Mouse (Mus musculus) limb, embryonic 13.5 days (tissue): Measurements from ENCODE around the gene Psenen. TPM values are rescaled to one million over a fixed set of nuclear protein-coding genes. Genes with fewer than 3 reads are reported as not detected.

ENCODE experiments used
- ATAC-seq: fragments of 200-750 bp; cut with Nextera tagmentation; 2 replicates; pipeline ENCODE4 v1.8.0; 2017; ENCODE audit warnings: low read depth, moderate number of reproducible peaks, moderate TSS enrichment; ENCODE audit not compliant: low FRiP score
- H3K27ac ChIP-seq: fragments of 300-500 bp; sonication (generic); 2 replicates; pipeline ENCODE4 v1.5.1; 2015; ENCODE audit warnings: inconsistent platforms, mild to moderate bottlenecking, moderate library complexity
- H3K27me3 ChIP-seq: fragments of 300-500 bp; sonication (generic); 2 replicates; pipeline ENCODE4 v1.6.1; 2015; ENCODE audit warnings: mild to moderate bottlenecking, inconsistent platforms
- H3K36me3 ChIP-seq: fragments of 300-500 bp; sonication (generic); 2 replicates; pipeline ENCODE4 v1.6.1; 2015; ENCODE audit warnings: inconsistent platforms, mild to moderate bottlenecking, moderate library complexity
- H3K4me1 ChIP-seq: fragments of 300-500 bp; sonication (generic); 2 replicates; pipeline ENCODE4 v1.6.1; 2015; ENCODE audit warnings: inconsistent platforms
- H3K4me2 ChIP-seq: fragments of 300-500 bp; sonication (generic); replicated peaks from 2 replicates; pipeline ENCODE4 v1.6.1; 2015; ENCODE audit warnings: inconsistent platforms, mild to moderate bottlenecking, moderate library complexity
- H3K4me3 ChIP-seq: fragments of 300-500 bp; sonication (generic); 2 replicates; pipeline ENCODE4 v1.5.1; 2015; ENCODE audit warnings: moderate library complexity, mild to moderate bottlenecking, inconsistent platforms
- H3K9ac ChIP-seq: fragments of 300-500 bp; sonication (generic); 2 replicates; pipeline ENCODE4 v1.6.1; 2015; ENCODE audit warnings: mild to moderate bottlenecking, inconsistent platforms
- H3K9me3 ChIP-seq: fragments of 300-500 bp; sonication (generic); 2 replicates; pipeline ENCODE4 v1.6.1; 2016; ENCODE audit warnings: inconsistent platforms
- WGBS: fragments of 180-500 bp; shearing (Covaris S2); methylation state at CpG from one replicate; pipeline ENCODE4 v1.1.7; 2015; 5-methylcytosine and 5-hydroxymethylcytosine counted together
- microRNA-seq: library from miRNA; unstranded; fragments of <30 nt; microRNA quantifications from one replicate; pipeline ENCODE4, GENCODE M21; 2016
- polyA plus RNA-seq: library from polyadenylated mRNA; unstranded; fragments of >200 nt; fragmentation: Nextera tagmentation; extraction: Ambion mirVana; gene quantifications from 2 replicates; pipeline ENCODE4 v1.2.1, GENCODE M21; 2015

Gene Psenen
- polyA plus RNA-seq, 1 experiment from 2014 or later, result 134 TPM

DNA sequence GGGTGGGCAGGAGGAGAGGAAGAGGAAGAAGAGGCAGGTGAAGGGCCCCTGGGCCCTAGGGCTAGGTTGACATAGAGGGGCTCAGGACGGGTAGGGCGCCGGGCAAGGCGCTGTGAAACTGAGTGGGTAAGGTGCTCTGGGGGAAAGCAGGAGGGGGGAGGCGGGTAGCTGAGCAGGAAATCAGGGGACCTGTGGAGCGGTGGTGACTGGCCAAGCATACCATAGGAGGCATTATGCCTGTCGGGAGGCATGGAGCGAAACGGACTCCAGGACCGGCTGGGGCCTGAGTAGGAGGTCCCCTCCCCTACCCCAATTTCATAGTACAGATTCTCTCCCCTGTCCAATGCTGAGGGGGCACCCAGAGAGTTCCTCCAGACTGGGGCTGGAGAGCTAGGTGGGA is 40.6 kb downstream of the Psenen start:
- Histone ChIP-seq H3K27ac (no peak overlapping the region), H3K4me3 (no peak overlapping the region), H3K9me3 (no peaks in the 10 kb centered on the region), H3K27me3 (no peaks in the 10 kb centered on the region), H3K4me1 (peaks cover 12% of the 10 kb centered on the region), H3K36me3 (peaks cover 47% of the 10 kb centered on the region), H3K4me2 (no peak overlapping the region), H3K9ac (no peak overlapping the region)
- 79% methylated on average over 10 of the region's 10 CpGs for WGBS
- ATAC-seq, result no peak

- Histone ChIP-seq H3K4me1 (peaks cover under 1% of the 10 kb centered on the region; the same call in 1 of the 2 replicates), H3K4me3 (no peak overlapping the region), H3K4me2 (no peak overlapping the region), H3K27me3 (no peaks in the 10 kb centered on the region), H3K9me3 (no peaks in the 10 kb centered on the region), H3K36me3 (peaks cover 29% of the 10 kb centered on the region), H3K27ac (no peak overlapping the region), H3K9ac (no peak overlapping the region)
- WGBS, result 81% methylated on average over 5 of the region's 5 CpGs
- ATAC-seq, result no peak
Measured at GRCm38 (mm10) chr7:30520856-30521255, 42.6 kb downstream of the Psenen start.

GRCm38 (mm10) chr7:30520396-30520795 is 43.0 kb downstream of the Psenen start:
- H3K36me3 ChIP-seq, result peaks cover 24% of the 10 kb centered on the region
- H3K27ac ChIP-seq, result no peak overlapping the region
- 0 out of 2 replicates have a peak overlapping the region, but pooled peaks have one; percentile 0 for H3K9ac ChIP-seq
- WGBS, result 79% methylated on average over 4 of the region's 4 CpGs
- no peaks in the 10 kb centered on the region for H3K9me3 ChIP-seq
- H3K4me2 ChIP-seq, result no peak overlapping the region
- H3K27me3 ChIP-seq, result 0 out of 2 replicates have a peak, but pooled peaks cover 2% of the 10 kb centered on the region
- no peaks in the 10 kb centered on the region for H3K4me1 ChIP-seq
- H3K4me3 ChIP-seq, result no peak overlapping the region
- ATAC-seq, result no peak

DNA sequence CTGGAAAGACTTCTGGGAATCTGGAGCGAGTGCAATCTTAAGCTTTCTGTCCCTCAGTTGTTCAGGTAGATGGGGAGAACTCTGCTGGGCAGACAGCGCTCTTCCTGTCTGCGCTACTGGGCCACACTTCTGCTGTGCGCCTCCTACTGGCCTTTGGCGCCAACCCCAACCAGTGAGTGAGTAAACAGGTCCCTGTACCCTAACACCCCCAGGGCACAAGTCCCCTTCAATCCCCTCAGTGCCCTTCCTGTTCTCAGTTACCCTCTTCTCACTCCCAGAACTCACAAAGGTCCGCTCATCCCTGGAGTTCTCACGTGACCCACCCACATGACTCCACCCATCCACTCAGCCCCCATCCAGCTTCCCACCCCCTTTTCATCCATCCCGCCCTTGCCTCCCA is 45.1 kb downstream of the Psenen start:
- ATAC-seq, result no peak
- no peaks in the 10 kb centered on the region for H3K4me1 ChIP-seq
- no peaks in the 10 kb centered on the region for H3K9me3 ChIP-seq
- H3K4me3 ChIP-seq, result no peak overlapping the region
- no peak overlapping the region for H3K9ac ChIP-seq
- no peak overlapping the region for H3K27ac ChIP-seq
- H3K27me3 ChIP-seq, result 0 out of 2 replicates have a peak, but pooled peaks cover 3% of the 10 kb centered on the region
- no peak overlapping the region for H3K4me2 ChIP-seq
- peaks cover 9% of the 10 kb centered on the region for H3K36me3 ChIP-seq
- 42% methylated on average over 8 of the region's 8 CpGs for WGBS

DNA sequence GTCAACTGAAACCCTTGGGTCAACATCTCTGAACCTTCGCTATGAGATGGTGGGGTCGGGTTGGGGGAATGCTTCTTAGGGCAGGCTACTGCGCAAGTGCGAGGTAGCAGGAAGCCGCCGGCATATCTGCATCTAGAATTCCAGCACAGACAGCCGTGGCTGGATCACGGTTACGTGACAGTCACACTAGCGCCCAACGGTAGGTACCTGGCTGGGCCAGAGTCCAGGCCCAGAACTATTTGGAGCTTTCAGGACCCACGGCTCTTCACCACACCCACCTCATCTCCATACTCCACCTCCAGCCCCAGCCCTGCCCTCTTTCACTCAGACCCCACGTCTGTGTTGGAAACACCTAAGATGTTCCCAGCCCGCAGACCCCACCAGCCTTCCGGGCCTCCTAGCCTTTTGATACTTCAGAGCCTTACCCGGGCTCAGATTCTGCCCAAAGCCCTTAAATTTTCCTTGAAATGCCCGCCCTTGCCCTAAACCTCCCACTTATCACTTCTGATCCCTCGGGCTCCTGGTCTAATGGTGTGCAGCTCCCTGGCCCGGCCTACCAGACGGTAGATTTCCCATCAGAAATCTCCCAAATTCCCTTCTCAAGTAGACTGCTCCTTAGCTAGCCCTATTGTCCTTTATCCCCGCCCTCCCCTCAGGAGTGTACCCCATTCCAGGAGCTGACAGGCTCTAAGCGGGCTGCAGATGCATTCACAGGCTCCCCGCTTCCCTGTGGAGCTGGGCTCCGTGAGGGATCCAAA is 48.2 kb downstream of the Psenen start:
- 55% methylated on average over 24 of the region's 24 CpGs for WGBS

More for the DNA sequence above, 48.2 kb downstream of the Psenen start:
- Histone ChIP-seq H3K4me2 (no peak overlapping the region), H3K4me1 (no peaks in the 10 kb centered on the region), H3K4me3 (no peak overlapping the region), H3K36me3 (no peaks in the 10 kb centered on the region), H3K9me3 (no peaks in the 10 kb centered on the region), H3K27me3 (0 out of 2 replicates have a peak, but pooled peaks cover 3% of the 10 kb centered on the region), H3K9ac (no peak overlapping the region), H3K27ac (no peak overlapping the region)
- ATAC-seq, result no peak

Small RNA genes lying within 50 kb of the gene (microRNA-seq; reads per million reads assigned to microRNA genes)
- gene Gm38670, result 0.70 reads per million
- gene Mir3569, result not detected

Other genes starting within 250 kb of the Psenen start
- 89.9 and 90.4 TPM in 2 replicates for gene Syne4, start 248.8 kb downstream of the Psenen start, polyA plus RNA-seq
- gene E130208F15Rik, start 241.9 kb downstream of the Psenen start, polyA plus RNA-seq, result 0.95 and 1.2 TPM in 2 replicates
- gene Sdhaf1, start 239.7 kb downstream of the Psenen start, polyA plus RNA-seq, result 20.0 and 22.4 TPM in 2 replicates
- 6.8 and 7.5 TPM in 2 replicates for gene Lrfn3, start 200.9 kb downstream of the Psenen start, polyA plus RNA-seq
- gene Tyrobp, start 149.9 kb downstream of the Psenen start, polyA plus RNA-seq, result 29.7 and 32.7 TPM in 2 replicates
- gene Hcst, start 143.8 kb downstream of the Psenen start, polyA plus RNA-seq, result 0.64 and 0.68 TPM in 2 replicates
- gene Nfkbid, start 141.9 kb downstream of the Psenen start, polyA plus RNA-seq, result 1.3 and 2.0 TPM in 2 replicates
- gene Aplp1, start 118.1 kb downstream of the Psenen start, polyA plus RNA-seq, result 38.4 and 44.2 TPM in 2 replicates
- 0.20 and 0.23 TPM in 2 replicates for gene Kirrel2, start 105.9 kb downstream of the Psenen start, polyA plus RNA-seq
- 0.09 TPM in 2 replicates for gene Nphs1, start 105.3 kb downstream of the Psenen start, polyA plus RNA-seq
- gene Prodh2, start 70.0 kb downstream of the Psenen start, polyA plus RNA-seq, result 0.32 TPM in 1 of 2 replicates, not detected in the other
- 11.4 and 11.6 TPM in 2 replicates for gene Arhgap33, start 28.6 kb downstream of the Psenen start, polyA plus RNA-seq
- gene Hspb6, start 11.4 kb downstream of the Psenen start, polyA plus RNA-seq, result 15.4 and 17.5 TPM in 2 replicates
- 13.9 TPM in 2 replicates for gene Proser3, start 11.3 kb downstream of the Psenen start, polyA plus RNA-seq
- gene Lin37, start 3.8 kb downstream of the Psenen start, polyA plus RNA-seq, result 44.2 and 48.3 TPM in 2 replicates
- gene U2af1l4, start 326 bp downstream of the Psenen start, polyA plus RNA-seq, result 81.3 and 91.1 TPM in 2 replicates
- gene Gm49396, start 283 bp downstream of the Psenen start, polyA plus RNA-seq, result 13.8 and 14.1 TPM in 2 replicates
- 3.2 and 4.9 TPM in 2 replicates for gene Igflr1, start 1.8 kb upstream of the Psenen start, polyA plus RNA-seq
- gene Kmt2b, start 25.1 kb upstream of the Psenen start, polyA plus RNA-seq, result 11.0 and 12.6 TPM in 2 replicates
- 0.23 and 0.60 TPM in 2 replicates for gene Zbtb32, start 35.3 kb upstream of the Psenen start, polyA plus RNA-seq
- 1.5 and 1.7 TPM in 2 replicates for gene Upk1a, start 49.2 kb upstream of the Psenen start, polyA plus RNA-seq
- 766 and 797 TPM in 2 replicates for gene Cox6b1, start 62.5 kb upstream of the Psenen start, polyA plus RNA-seq
- not detected in 2 replicates for gene Etv2, start 72.2 kb upstream of the Psenen start, polyA plus RNA-seq
- gene Rbm42, start 86.7 kb upstream of the Psenen start, polyA plus RNA-seq, result 127 and 130 TPM in 2 replicates
- 45.3 and 50.0 TPM in 2 replicates for gene Haus5, start 101.4 kb upstream of the Psenen start, polyA plus RNA-seq
- not detected in 2 replicates for gene Pmis2, start 108.0 kb upstream of the Psenen start, polyA plus RNA-seq
- gene 2200002J24Rik, start 135.3 kb upstream of the Psenen start, polyA plus RNA-seq, result not detected in 2 replicates
- 0.09 and 0.40 TPM in 2 replicates for gene Atp4a, start 148.6 kb upstream of the Psenen start, polyA plus RNA-seq
- 187 and 189 TPM in 2 replicates for gene Tmem147, start 165.9 kb upstream of the Psenen start, polyA plus RNA-seq
- 0.51 and 0.71 TPM in 2 replicates for gene Gapdhs, start 180.1 kb upstream of the Psenen start, polyA plus RNA-seq
- 1.6 and 2.2 TPM in 2 replicates for gene Sbsn, start 187.8 kb upstream of the Psenen start, polyA plus RNA-seq
- gene Dmkn, start 200.1 kb upstream of the Psenen start, polyA plus RNA-seq, result 7.3 and 11.9 TPM in 2 replicates
- gene Krtdap, start 224.3 kb upstream of the Psenen start, polyA plus RNA-seq, result 51.5 and 65.4 TPM in 2 replicates